Mouse (Mus musculus): Measurements from ENCODE around the gene Chrm1. TPM values are rescaled to one million over a fixed set of nuclear protein-coding genes. Genes with fewer than 3 reads are reported as not detected.
"Not testable (repeated sequence)": the region's sequence is repeated elsewhere in the genome, so short reads cannot be mapped to it uniquely, and the experiment has no call there.

Chrm1 gene
- polyA plus RNA-seq, 1 experiment from 2014 or later: 0.11 TPM

DNA sequence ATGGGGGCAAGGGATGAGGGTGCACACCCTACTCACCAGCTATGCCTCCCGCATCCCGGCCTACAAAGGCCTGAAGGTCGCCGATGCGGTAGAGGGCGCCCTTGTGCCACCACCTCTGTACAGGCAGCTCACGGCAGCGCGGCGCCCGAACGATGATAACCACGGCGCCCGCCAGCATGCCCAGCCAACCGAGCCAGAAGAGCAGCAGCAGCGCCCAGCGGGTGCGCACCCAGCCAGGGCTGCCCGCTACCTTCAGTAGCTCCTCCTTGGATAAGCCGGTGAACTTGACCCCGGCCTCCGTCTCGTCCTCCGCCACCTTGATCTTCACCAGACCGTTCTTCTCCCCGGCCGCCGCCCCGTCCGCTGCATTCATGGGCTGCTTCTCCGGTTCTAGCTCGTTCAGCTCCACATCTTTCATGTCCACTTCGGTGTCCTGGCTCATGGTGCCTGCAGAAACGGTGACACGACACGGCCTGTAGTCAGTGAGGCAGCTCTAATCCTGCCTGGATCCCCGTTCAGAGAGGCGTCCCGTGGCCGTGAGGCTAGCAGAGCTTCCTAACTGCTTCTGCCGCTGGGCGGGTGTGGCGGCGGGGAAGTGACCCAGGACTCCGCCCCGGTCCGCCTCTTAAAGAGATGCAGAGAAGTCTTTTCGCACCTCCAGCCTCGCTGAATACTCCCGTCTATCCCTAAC is 49.9 kb downstream of the Chrm1 start:
- peak; percentile 94 for ATAC-seq (ENCODE audit: low FRiP score, low TSS enrichment)
- peaks cover 33% of the 10 kb centered on the region for H3K4me1 ChIP-seq (ENCODE audit: insufficient read depth, low read length)
- H3K36me3 ChIP-seq (ENCODE audit: insufficient read depth, low read length): peaks cover 27% of the 10 kb centered on the region
- WGBS: under 1% methylated on average over 51 of the region's 51 CpGs
- peak overlapping the region; percentile 94 for H3K27ac ChIP-seq (ENCODE audit: low read length)
- no peaks in the 10 kb centered on the region for H3K27me3 ChIP-seq (ENCODE audit: insufficient read depth, low read length)
- H3K9me3 ChIP-seq (ENCODE audit: low read length): no peaks in the 10 kb centered on the region
- peak overlapping the region; percentile 78 for H3K9ac ChIP-seq (replicated peaks; ENCODE audit: low read length)
- peak overlapping the region; percentile 80 for H3K4me3 ChIP-seq (ENCODE audit: low read length)
- H3K4me2 ChIP-seq (replicated peaks; ENCODE audit: low read depth, low read length): peak overlapping the region; percentile 73

DNA sequence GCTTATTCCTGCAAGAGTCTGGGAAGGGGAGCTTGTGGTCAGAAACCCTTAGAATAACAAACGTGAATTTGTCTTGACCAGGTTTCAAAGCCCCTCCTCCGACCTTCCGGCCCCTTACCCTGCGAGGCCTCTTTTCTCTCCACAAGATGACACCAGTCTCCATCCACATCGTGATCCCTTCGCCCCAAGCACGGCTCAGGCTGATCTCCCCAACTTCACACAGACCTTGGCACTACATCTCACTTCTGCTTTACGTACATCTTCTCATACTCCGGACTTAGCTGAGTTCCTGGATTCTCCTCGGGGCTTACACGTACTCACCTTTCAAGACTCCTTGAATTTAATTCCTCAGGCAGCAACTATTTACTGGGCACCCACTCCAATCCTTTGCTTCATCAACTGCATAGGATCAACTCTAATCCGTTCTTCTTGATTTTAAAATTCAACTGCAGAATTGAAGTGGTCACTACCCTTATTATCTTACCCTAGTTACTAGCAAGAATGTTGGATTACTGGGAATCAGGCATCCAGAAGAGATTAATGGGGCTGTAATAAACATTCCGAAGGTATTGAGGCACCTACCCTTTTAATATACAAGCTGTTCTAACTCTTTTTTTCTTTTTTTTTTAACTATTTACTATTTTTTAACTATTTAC is 50.5 kb downstream of the Chrm1 start:
- Histone ChIP-seq H3K4me3 (ENCODE audit: low read length) (peak overlapping the region; percentile 80), H3K4me2 (replicated peaks; ENCODE audit: low read depth, low read length) (peak overlapping the region; percentile 73), H3K36me3 (ENCODE audit: insufficient read depth, low read length) (peaks cover 20% of the 10 kb centered on the region), H3K27me3 (ENCODE audit: insufficient read depth, low read length) (no peaks in the 10 kb centered on the region), H3K27ac (ENCODE audit: low read length) (peak overlapping the region; percentile 94), H3K9ac (replicated peaks; ENCODE audit: low read length) (peak overlapping the region; percentile 78), H3K9me3 (ENCODE audit: low read length) (no peaks in the 10 kb centered on the region), H3K4me1 (ENCODE audit: insufficient read depth, low read length) (peaks cover 33% of the 10 kb centered on the region)
- peak; percentile 13 for ATAC-seq (ENCODE audit: low FRiP score, low TSS enrichment)
- 7% methylated on average over 13 of the region's 13 CpGs for WGBS

DNA sequence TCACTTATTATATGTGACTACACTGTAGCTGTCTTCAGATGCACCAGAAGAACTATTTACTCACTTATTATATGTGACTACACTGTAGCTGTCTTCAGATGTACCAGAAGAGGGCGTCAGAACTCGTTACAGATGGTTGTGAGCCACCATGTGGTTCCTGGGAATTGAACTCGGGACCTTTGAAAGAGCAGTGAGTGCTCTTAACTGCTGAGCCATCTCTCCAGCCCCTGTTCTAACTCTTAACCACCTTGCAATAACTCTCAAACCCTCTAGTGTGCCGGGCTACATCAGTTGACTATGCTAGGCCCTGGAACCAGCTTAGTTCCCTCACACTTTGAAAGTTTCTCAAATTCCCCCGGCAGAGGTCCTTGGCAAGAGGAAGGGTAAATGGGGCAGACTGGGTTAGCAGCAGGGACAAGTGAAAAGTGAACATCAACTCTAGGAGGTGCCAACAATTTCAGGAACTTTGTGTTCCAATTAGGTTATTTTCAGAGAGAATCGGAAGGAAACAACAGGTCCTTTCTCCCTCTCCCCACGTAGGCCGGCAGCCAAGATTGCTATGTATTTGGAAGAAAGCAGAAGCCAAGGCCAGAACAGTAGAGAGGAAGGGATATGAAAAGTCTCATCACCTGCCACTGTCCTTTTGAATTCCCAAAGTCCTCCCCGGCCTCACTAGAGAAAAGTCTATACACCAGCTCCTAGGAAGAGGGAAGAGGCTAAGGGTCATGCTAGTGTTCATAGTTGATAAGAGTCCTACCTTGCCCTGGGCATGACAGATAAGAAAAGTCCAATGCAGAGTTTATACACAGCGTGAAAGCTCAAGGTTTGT is 51.3 kb downstream of the Chrm1 start:
- WGBS: 72% methylated on average over 10 of the region's 10 CpGs
- Histone ChIP-seq H3K9me3 (ENCODE audit: low read length) (no peaks in the 10 kb centered on the region), H3K36me3 (ENCODE audit: insufficient read depth, low read length) (peaks cover 13% of the 10 kb centered on the region), H3K9ac (replicated peaks; ENCODE audit: low read length) (no peak overlapping the region), H3K4me1 (ENCODE audit: insufficient read depth, low read length) (peaks cover 32% of the 10 kb centered on the region), H3K4me3 (ENCODE audit: low read length) (no peak overlapping the region), H3K4me2 (replicated peaks; ENCODE audit: low read depth, low read length) (no peak overlapping the region), H3K27ac (ENCODE audit: low read length) (no peak overlapping the region), H3K27me3 (ENCODE audit: insufficient read depth, low read length) (no peaks in the 10 kb centered on the region)
- ATAC-seq (ENCODE audit: low FRiP score, low TSS enrichment): no peak

DNA sequence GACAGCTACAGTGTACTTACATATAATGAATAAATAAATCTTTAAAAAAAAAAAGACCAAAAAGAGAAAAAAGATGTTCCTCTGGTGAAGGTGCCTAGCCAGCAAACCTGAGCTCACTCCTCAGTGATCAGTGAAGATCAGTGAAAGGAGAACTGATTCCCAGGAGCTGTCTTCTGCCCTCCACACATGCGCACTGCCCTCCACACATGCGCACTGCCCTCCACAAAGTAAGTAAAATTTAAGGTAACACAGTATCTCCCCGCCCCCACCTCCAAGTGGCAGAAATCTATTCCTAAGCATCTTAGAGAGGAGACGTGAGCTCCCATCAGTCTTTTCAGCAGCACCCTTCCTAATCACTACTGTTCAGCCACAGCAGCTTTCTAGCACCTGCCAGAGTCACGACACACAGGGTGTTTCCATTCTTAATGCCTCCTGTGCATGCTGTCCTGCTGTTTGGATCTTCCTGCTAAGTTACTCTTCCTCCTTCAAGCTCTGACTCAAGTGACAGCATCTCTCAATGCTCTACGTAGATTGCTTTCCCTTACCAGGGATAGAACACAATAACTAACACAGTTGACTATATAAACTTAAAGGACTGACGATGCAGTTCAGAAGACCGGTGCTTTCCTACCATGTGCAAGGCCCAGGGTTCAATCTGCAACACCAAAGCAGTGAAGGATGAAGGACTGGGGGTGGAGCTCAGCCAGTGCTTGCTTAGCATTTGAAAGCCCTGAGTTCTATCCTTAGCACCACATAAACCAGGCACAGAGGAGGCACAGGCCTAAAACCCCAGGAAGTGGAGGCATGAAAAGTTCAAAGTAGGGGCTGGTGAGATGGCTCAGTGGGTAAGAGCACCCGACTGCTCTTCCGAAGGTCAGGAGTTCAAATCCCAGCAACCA is 52.5 kb downstream of the Chrm1 start:
- no peak overlapping the region for H3K27ac ChIP-seq (ENCODE audit: low read length)
- 70% methylated on average over 10 of the region's 10 CpGs for WGBS

DNA sequence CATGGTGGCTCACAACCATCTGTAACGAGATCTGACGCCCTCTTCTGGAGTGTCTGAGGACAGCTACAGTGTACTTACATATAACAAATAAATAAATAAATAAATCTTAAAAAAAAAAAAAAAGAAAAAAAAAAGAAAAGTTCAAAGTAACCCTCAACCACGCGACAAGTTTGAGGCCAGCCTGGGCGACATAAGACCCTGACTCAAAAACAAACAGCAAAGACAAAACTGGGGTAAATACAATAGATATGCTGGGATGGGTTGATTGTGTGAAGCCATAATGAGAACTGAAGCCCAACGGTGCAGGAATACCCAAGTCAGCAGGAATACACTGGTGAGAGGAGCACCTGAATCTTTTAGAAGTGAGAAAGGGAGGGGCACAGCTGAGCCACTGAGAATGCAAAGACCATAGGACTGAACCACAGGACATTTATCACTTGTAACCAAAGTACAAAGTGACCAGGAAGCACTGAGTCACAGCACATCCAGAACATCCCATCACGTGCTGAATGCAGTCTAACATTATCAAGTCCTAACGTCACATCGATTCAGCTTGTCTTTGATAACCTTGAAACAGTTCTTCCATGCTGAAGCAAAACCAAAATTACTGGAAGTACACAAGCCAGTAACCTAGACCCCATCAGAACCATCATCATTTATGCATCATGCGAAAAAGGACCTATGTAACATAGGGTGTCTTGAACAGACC is 53.3 kb downstream of the Chrm1 start:
- Histone ChIP-seq H3K4me2 (replicated peaks; ENCODE audit: low read depth, low read length) (no peak overlapping the region), H3K4me1 (ENCODE audit: insufficient read depth, low read length) (peaks cover 18% of the 10 kb centered on the region), H3K36me3 (ENCODE audit: insufficient read depth, low read length) (no peaks in the 10 kb centered on the region), H3K9ac (replicated peaks; ENCODE audit: low read length) (no peak overlapping the region), H3K27ac (ENCODE audit: low read length) (no peak overlapping the region), H3K4me3 (ENCODE audit: low read length) (no peak overlapping the region), H3K9me3 (ENCODE audit: low read length) (no peaks in the 10 kb centered on the region), H3K27me3 (ENCODE audit: insufficient read depth, low read length) (no peaks in the 10 kb centered on the region)
- 76% methylated on average over 8 of the region's 10 CpGs for WGBS
- no peak for ATAC-seq (ENCODE audit: low FRiP score, low TSS enrichment)

More for the DNA sequence above, 52.5 kb downstream of the Chrm1 start:
- no peak overlapping the region for H3K4me2 ChIP-seq (replicated peaks; ENCODE audit: low read depth, low read length)
- peaks cover 20% of the 10 kb centered on the region for H3K4me1 ChIP-seq (ENCODE audit: insufficient read depth, low read length)
- no peak overlapping the region for H3K9ac ChIP-seq (replicated peaks; ENCODE audit: low read length)
- ATAC-seq (ENCODE audit: low FRiP score, low TSS enrichment): no peak
- H3K27me3 ChIP-seq (ENCODE audit: insufficient read depth, low read length): no peaks in the 10 kb centered on the region
- H3K4me3 ChIP-seq (ENCODE audit: low read length): no peak overlapping the region
- H3K9me3 ChIP-seq (ENCODE audit: low read length): no peaks in the 10 kb centered on the region
- H3K36me3 ChIP-seq (ENCODE audit: insufficient read depth, low read length): 0 out of 2 replicates have a peak, but pooled peaks cover under 1% of the 10 kb centered on the region

DNA sequence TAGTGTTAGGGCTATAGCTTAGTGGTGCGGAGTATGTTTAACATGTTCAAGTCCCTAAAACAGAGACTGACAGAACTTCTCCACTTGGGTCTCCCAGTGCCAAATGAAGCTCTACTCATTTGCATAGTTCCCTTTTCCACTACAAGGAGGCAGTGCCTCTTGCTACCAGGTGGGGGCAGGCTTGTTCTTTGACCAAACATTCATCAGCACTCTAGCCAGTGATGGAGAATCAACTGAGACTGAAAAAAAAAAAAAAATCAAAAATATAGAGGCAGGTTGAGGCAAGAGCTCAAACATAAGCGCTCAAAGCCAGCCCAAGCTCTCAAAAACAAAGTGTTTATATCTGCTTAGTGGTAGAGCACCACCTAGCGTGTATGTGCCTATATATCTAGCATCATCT is 54.8 kb downstream of the Chrm1 start:
- no peak for ATAC-seq (ENCODE audit: low FRiP score, low TSS enrichment)
- H3K27ac ChIP-seq (ENCODE audit: low read length): no peak overlapping the region
- no peak overlapping the region for H3K4me3 ChIP-seq (ENCODE audit: low read length)
- WGBS: 74% methylated on average over 3 of the region's 3 CpGs
- H3K4me1 ChIP-seq (ENCODE audit: insufficient read depth, low read length): peaks cover 19% of the 10 kb centered on the region
- no peak overlapping the region for H3K9ac ChIP-seq (replicated peaks; ENCODE audit: low read length)
- H3K4me2 ChIP-seq (replicated peaks; ENCODE audit: low read depth, low read length): no peak overlapping the region
- no peaks in the 10 kb centered on the region for H3K36me3 ChIP-seq (ENCODE audit: insufficient read depth, low read length)
- H3K9me3 ChIP-seq (ENCODE audit: low read length): no peaks in the 10 kb centered on the region
- H3K27me3 ChIP-seq (ENCODE audit: insufficient read depth, low read length): no peaks in the 10 kb centered on the region

DNA sequence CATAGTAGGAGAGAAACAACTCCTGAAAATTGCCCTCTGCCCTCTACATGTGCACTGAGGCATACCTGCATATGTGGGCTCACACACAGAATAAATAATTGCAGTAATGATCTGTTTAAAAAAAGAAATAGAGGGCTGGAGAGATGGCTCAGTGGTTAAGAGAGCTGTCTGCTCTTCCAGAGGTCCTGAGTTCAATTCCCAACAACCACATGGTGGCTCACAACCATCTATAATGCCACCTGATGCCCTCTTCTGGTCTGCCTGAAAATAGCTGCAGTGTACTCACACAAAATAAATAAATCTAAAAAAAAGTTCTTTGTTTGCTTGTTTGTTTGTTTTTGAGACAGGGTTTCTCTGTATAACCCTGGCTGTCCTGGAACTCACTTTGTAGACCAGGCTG is 55.4 kb downstream of the Chrm1 start:
- H3K4me1 ChIP-seq (ENCODE audit: insufficient read depth, low read length): peaks cover 18% of the 10 kb centered on the region
- H3K27ac ChIP-seq (ENCODE audit: low read length); H3K36me3 ChIP-seq (ENCODE audit: insufficient read depth, low read length); H3K4me2 ChIP-seq (replicated peaks; ENCODE audit: low read depth, low read length); H3K27me3 ChIP-seq (ENCODE audit: insufficient read depth, low read length); H3K9ac ChIP-seq (replicated peaks; ENCODE audit: low read length); H3K4me3 ChIP-seq (ENCODE audit: low read length); H3K9me3 ChIP-seq (ENCODE audit: low read length); ATAC-seq (ENCODE audit: low FRiP score, low TSS enrichment): not testable (repeated sequence)

DNA sequence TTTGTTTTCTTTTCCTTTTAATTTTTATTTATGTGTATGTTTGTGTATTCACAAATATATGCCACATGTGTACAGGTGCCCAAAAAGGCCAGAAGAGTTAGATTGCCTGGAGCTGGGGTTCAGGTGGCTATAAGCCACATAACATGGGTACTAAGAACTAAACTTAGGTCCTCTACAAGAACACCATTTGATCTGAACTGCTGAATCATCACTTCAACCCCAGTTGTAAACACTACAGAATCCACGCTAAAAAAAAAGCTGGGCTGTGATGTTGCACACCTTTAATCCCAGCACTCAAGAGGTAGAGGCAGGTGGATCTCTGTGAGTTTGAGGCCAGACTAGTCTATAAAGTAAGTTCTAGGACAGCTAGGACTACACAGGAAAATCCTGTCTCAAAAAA is 57.8 kb downstream of the Chrm1 start:
- Histone ChIP-seq H3K36me3 (ENCODE audit: insufficient read depth, low read length) (peaks cover 21% of the 10 kb centered on the region), H3K4me3 (ENCODE audit: low read length) (no peak overlapping the region), H3K27me3 (ENCODE audit: insufficient read depth, low read length) (no peaks in the 10 kb centered on the region), H3K9ac (replicated peaks; ENCODE audit: low read length) (peak overlapping the region; percentile 85; the same call in 1 of the 2 replicates), H3K4me2 (replicated peaks; ENCODE audit: low read depth, low read length) (no peak overlapping the region), H3K4me1 (ENCODE audit: insufficient read depth, low read length) (peaks cover 28% of the 10 kb centered on the region), H3K9me3 (ENCODE audit: low read length) (no peaks in the 10 kb centered on the region), H3K27ac (ENCODE audit: low read length) (no peak overlapping the region)
- ATAC-seq (ENCODE audit: low FRiP score, low TSS enrichment): no peak
- 71% methylated on average over 1 of the region's 1 CpGs for WGBS

DNA sequence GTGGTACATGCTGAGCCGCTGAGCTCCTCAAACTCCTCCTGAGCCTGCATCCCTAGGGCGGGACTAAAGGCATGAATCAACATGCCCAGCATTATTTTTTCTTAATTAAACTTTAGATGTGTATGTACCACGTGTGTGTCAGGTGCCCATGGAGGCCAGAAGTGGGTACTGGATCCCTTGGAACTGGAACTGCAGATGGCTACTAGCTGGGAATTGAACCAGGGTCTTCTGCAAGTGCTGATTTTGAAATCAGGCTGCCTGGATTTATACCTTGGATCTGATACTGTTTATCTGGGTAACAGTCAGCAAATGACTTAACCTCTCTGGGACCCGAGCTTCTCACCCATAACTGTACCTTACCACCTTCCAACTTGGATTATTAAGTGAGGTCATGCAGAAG is 58.4 kb downstream of the Chrm1 start:
- no peaks in the 10 kb centered on the region for H3K9me3 ChIP-seq (ENCODE audit: low read length)
- peak overlapping the region; percentile 97 for H3K4me3 ChIP-seq (ENCODE audit: low read length)
- no peaks in the 10 kb centered on the region for H3K27me3 ChIP-seq (ENCODE audit: insufficient read depth, low read length)
- peak overlapping the region; percentile 85 for H3K9ac ChIP-seq (replicated peaks; ENCODE audit: low read length)
- H3K4me2 ChIP-seq (replicated peaks; ENCODE audit: low read depth, low read length): peak overlapping the region; percentile 67
- WGBS: 40% methylated on average over 4 of the region's 4 CpGs
- peaks cover 28% of the 10 kb centered on the region for H3K36me3 ChIP-seq (ENCODE audit: insufficient read depth, low read length)
- peaks cover 28% of the 10 kb centered on the region for H3K4me1 ChIP-seq (ENCODE audit: insufficient read depth, low read length)
- 0 out of 2 replicates have a peak overlapping the region, but pooled peaks have one; percentile 31 for H3K27ac ChIP-seq (ENCODE audit: low read length)
- ATAC-seq (ENCODE audit: low FRiP score, low TSS enrichment): no peak

Measured in kidney, embryonic 16.5 days (tissue).